Mouse (Mus musculus) embryonic fibroblast, embryonic 13.5 days (primary cell): ENCODE measurements around the gene Mdk.

ENCODE experiments used
- CTCF ChIP-seq: IDR thresholded peaks from 2 replicates; pipeline ENCODE4 v1.5.1; 2011; ENCODE audit warnings: mild to moderate bottlenecking, control low read depth, low read length, moderate library complexity, borderline replicate concordance; ENCODE audit not compliant: insufficient read depth
- POLR2A ChIP-seq: IDR thresholded peaks from 2 replicates; pipeline ENCODE4 v1.6.1; 2011; ENCODE audit warnings: low read depth, mild to moderate bottlenecking, control low read depth, low read length, moderate library complexity

DNA sequence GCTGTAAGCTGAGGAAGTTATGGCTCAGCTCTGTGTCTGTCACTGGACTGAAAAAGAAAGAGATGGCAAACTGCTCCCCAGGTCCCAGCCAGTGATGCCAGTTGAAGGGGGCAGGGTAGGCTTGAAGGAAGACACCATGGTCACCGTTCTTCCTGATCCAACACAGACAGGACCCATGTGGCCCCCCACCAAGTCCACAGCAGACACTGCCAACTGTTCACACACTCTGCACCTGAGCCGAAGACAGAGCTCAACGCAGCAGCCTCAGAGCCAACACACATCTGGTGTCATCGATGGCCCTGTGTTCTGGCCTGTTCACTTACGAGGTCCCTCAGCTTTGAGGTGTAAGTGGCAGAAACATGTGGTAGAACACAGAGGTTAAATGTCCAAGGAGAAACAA lies 28.4 kb upstream of the Mdk start:
- no peak for TF ChIP-seq CTCF
- TF ChIP-seq POLR2A, result no peak
